Mouse (Mus musculus) hindbrain, embryonic 15.5 days (tissue): ENCODE data around the gene Cfap97d2. TPM values are rescaled to one million over a fixed set of nuclear protein-coding genes. Genes with fewer than 3 reads are reported as not detected.
A peak's percentile ranks its signal among the peaks of the same experiment; 100 is the strongest.
"Not testable (repeated sequence)": the region's sequence is repeated elsewhere in the genome, so short reads cannot be mapped to it uniquely, and the experiment has no call there.

Experiments
- ATAC-seq: fragments of 200-750 bp; cut with Nextera tagmentation; 2 replicates; pipeline ENCODE4 v1.8.0; 2017; ENCODE audit warnings: low read depth, moderate number of reproducible peaks, moderate TSS enrichment; ENCODE audit not compliant: low FRiP score
- H3K27ac ChIP-seq: fragments of 300-500 bp; sonication (generic); replicated peaks from 2 replicates; pipeline ENCODE4 v1.5.1; 2015; ENCODE audit warnings: mild to moderate bottlenecking, inconsistent platforms
- H3K27me3 ChIP-seq: fragments of 300-500 bp; sonication (generic); 2 replicates; pipeline ENCODE4 v1.6.1; 2015; ENCODE audit warnings: control low read depth, inconsistent platforms
- H3K36me3 ChIP-seq: fragments of 300-500 bp; sonication (generic); 2 replicates; pipeline ENCODE4 v1.6.1; 2015; ENCODE audit warnings: control low read depth, inconsistent platforms
- H3K4me1 ChIP-seq: fragments of 300-500 bp; sonication (generic); replicated peaks from 2 replicates; pipeline ENCODE4 v1.6.1; 2015; ENCODE audit warnings: control low read depth, inconsistent platforms
- H3K4me2 ChIP-seq: fragments of 300-500 bp; sonication (generic); 2 replicates; pipeline ENCODE4 v1.6.1; 2015; ENCODE audit warnings: moderate library complexity, mild to moderate bottlenecking, inconsistent platforms
- H3K4me3 ChIP-seq: fragments of 300-500 bp; sonication (generic); 2 replicates; pipeline ENCODE4 v1.5.1; 2015; ENCODE audit warnings: mild to moderate bottlenecking, inconsistent platforms
- H3K9ac ChIP-seq: fragments of 300-500 bp; sonication (generic); 2 replicates; pipeline ENCODE4 v1.6.1; 2015; ENCODE audit warnings: inconsistent platforms
- H3K9me3 ChIP-seq: fragments of 300-500 bp; sonication (generic); 2 replicates; pipeline ENCODE4 v1.6.1; 2016; ENCODE audit warnings: control low read depth, inconsistent platforms
- WGBS: fragments of 180-500 bp; shearing (Covaris S2); methylation state at CpG from one replicate; pipeline ENCODE4 v1.1.7; 2015; 5-methylcytosine and 5-hydroxymethylcytosine counted together
- polyA plus RNA-seq: library from polyadenylated mRNA; unstranded; fragments of >200 nt; fragmentation: Nextera tagmentation; extraction: Ambion mirVana; gene quantifications from 2 replicates; pipeline ENCODE4 v1.2.1, GENCODE M21; 2015

Gene Cfap97d2
- polyA plus RNA-seq, 1 experiment from 2014 or later, result 1.3 TPM

GRCm38 (mm10) chr8:13706918-13707317 is 1.2 kb downstream of the Cfap97d2 start:
- H3K36me3 ChIP-seq, result no peaks in the 10 kb centered on the region
- no peak for ATAC-seq
- H3K4me3 ChIP-seq, result no peak overlapping the region
- no peaks in the 10 kb centered on the region for H3K9me3 ChIP-seq
- H3K4me1 ChIP-seq, result peaks cover 9% of the 10 kb centered on the region
- no peak overlapping the region for H3K9ac ChIP-seq
- H3K27ac ChIP-seq, result no peak overlapping the region
- no peak overlapping the region for H3K4me2 ChIP-seq
- H3K27me3 ChIP-seq, result no peaks in the 10 kb centered on the region
- WGBS, result 91% methylated on average over 5 of the region's 5 CpGs

- Histone ChIP-seq H3K4me2 (no peak overlapping the region), H3K4me1 (peaks cover 9% of the 10 kb centered on the region), H3K27me3 (no peaks in the 10 kb centered on the region), H3K27ac (no peak overlapping the region), H3K36me3 (no peaks in the 10 kb centered on the region), H3K9me3 (no peaks in the 10 kb centered on the region), H3K9ac (no peak overlapping the region), H3K4me3 (no peak overlapping the region)
- ATAC-seq, result no peak
- 94% methylated on average over 5 of the region's 5 CpGs for WGBS
Measured at GRCm38 (mm10) chr8:13708514-13708913, 2.8 kb downstream of the Cfap97d2 start.

GRCm38 (mm10) chr8:13718980-13719379 is 13.3 kb downstream of the Cfap97d2 start:
- Histone ChIP-seq H3K36me3 (no peaks in the 10 kb centered on the region), H3K4me1 (no peaks in the 10 kb centered on the region), H3K4me3 (no peak overlapping the region), H3K27me3 (no peaks in the 10 kb centered on the region), H3K9me3 (no peaks in the 10 kb centered on the region), H3K4me2 (no peak overlapping the region), H3K9ac (no peak overlapping the region), H3K27ac (no peak overlapping the region)
- ATAC-seq, result no peak
- 89% methylated on average over 8 of the region's 8 CpGs for WGBS

GRCm38 (mm10) chr8:13725722-13726121 is 20.0 kb downstream of the Cfap97d2 start:
- ATAC-seq, result no peak
- Histone ChIP-seq H3K27ac (no peak overlapping the region), H3K4me2 (no peak overlapping the region), H3K36me3 (no peaks in the 10 kb centered on the region), H3K4me1 (no peaks in the 10 kb centered on the region), H3K4me3 (no peak overlapping the region), H3K9ac (no peak overlapping the region), H3K27me3 (no peaks in the 10 kb centered on the region), H3K9me3 (no peaks in the 10 kb centered on the region)

- no peaks in the 10 kb centered on the region for H3K4me1 ChIP-seq
- H3K9me3 ChIP-seq, result no peaks in the 10 kb centered on the region
- no peaks in the 10 kb centered on the region for H3K27me3 ChIP-seq
- no peaks in the 10 kb centered on the region for H3K36me3 ChIP-seq
- H3K9ac ChIP-seq, result no peak overlapping the region
- no peak overlapping the region for H3K4me3 ChIP-seq
- 59% methylated on average over 10 of the region's 10 CpGs for WGBS
- H3K4me2 ChIP-seq, result no peak overlapping the region
- ATAC-seq, result no peak
- H3K27ac ChIP-seq, result no peak overlapping the region
Measured at GRCm38 (mm10) chr8:13727469-13728094, 21.9 kb downstream of the Cfap97d2 start.

- no peak for ATAC-seq
- WGBS, result 55% methylated on average over 6 of the region's 6 CpGs
- Histone ChIP-seq H3K4me3 (no peak overlapping the region), H3K4me1 (no peaks in the 10 kb centered on the region), H3K27me3 (no peaks in the 10 kb centered on the region), H3K9me3 (no peaks in the 10 kb centered on the region), H3K4me2 (no peak overlapping the region), H3K9ac (no peak overlapping the region), H3K27ac (0 out of 2 replicates have a peak overlapping the region, but pooled peaks have one; percentile 25), H3K36me3 (no peaks in the 10 kb centered on the region)
Measured at GRCm38 (mm10) chr8:13740323-13740770, 34.7 kb downstream of the Cfap97d2 start.

- H3K27ac ChIP-seq, result 0 out of 2 replicates have a peak overlapping the region, but pooled peaks have one; percentile 25
- H3K27me3 ChIP-seq, result no peaks in the 10 kb centered on the region
- no peaks in the 10 kb centered on the region for H3K9me3 ChIP-seq
- no peak overlapping the region for H3K9ac ChIP-seq
- no peaks in the 10 kb centered on the region for H3K36me3 ChIP-seq
- no peaks in the 10 kb centered on the region for H3K4me1 ChIP-seq
- no peak overlapping the region for H3K4me3 ChIP-seq
- ATAC-seq, result no peak
- H3K4me2 ChIP-seq, result no peak overlapping the region
- WGBS, result 88% methylated on average over 7 of the region's 7 CpGs
Measured at GRCm38 (mm10) chr8:13740817-13741613, 35.3 kb downstream of the Cfap97d2 start.

- not testable (repeated sequence) for H3K4me3 ChIP-seq, H3K4me1 ChIP-seq, H3K36me3 ChIP-seq, H3K4me2 ChIP-seq, H3K27me3 ChIP-seq, H3K9me3 ChIP-seq, H3K27ac ChIP-seq, ATAC-seq, H3K9ac ChIP-seq
- WGBS, result 94% methylated on average over 5 of the region's 6 CpGs
Measured at GRCm38 (mm10) chr8:13746212-13746611, 40.5 kb downstream of the Cfap97d2 start.

- H3K4me1 ChIP-seq, result no peaks in the 10 kb centered on the region
- H3K36me3 ChIP-seq, result no peaks in the 10 kb centered on the region
- H3K9ac ChIP-seq, result no peak overlapping the region
- H3K9me3 ChIP-seq, result no peaks in the 10 kb centered on the region
- WGBS, result 34% methylated on average over 3 of the region's 3 CpGs
- no peaks in the 10 kb centered on the region for H3K27me3 ChIP-seq
- H3K27ac ChIP-seq, result no peak overlapping the region
- no peak overlapping the region for H3K4me3 ChIP-seq
- no peak overlapping the region for H3K4me2 ChIP-seq
- ATAC-seq, result no peak
Measured at GRCm38 (mm10) chr8:13747626-13748025, 41.9 kb downstream of the Cfap97d2 start.

GRCm38 (mm10) chr8:13753680-13754079 is 48.0 kb downstream of the Cfap97d2 start:
- H3K27me3 ChIP-seq, result no peaks in the 10 kb centered on the region
- no peak for ATAC-seq
- H3K27ac ChIP-seq, result no peak overlapping the region
- WGBS, result 30% methylated on average over 2 of the region's 2 CpGs
- no peaks in the 10 kb centered on the region for H3K9me3 ChIP-seq
- H3K4me3 ChIP-seq, result no peak overlapping the region
- H3K4me1 ChIP-seq, result peaks cover 14% of the 10 kb centered on the region
- H3K36me3 ChIP-seq, result no peaks in the 10 kb centered on the region
- no peak overlapping the region for H3K4me2 ChIP-seq
- H3K9ac ChIP-seq, result no peak overlapping the region

- 0 out of 2 replicates have a peak overlapping the region, but pooled peaks have one; percentile 5 for H3K27ac ChIP-seq
- WGBS, result 69% methylated on average over 7 of the region's 7 CpGs
- ATAC-seq, result no peak
Measured at GRCm38 (mm10) chr8:13756480-13756879, 50.8 kb downstream of the Cfap97d2 start.

GRCm38 (mm10) chr8:13756982-13757804 is 51.5 kb downstream of the Cfap97d2 start, which contains the start of gene Cdc16:
Gene Cdc16 (plus strand): TSS chr8:13757676.
- 8% methylated on average over 40 of the region's 40 CpGs for WGBS
- no peaks in the 10 kb centered on the region for H3K9me3 ChIP-seq
- H3K27ac ChIP-seq, result peak within 1 kb of the TSS; percentile 84
- peak within 1 kb of the TSS; percentile 100 for H3K4me3 ChIP-seq
- H3K27me3 ChIP-seq, result no peaks in the 10 kb centered on the region
- peaks cover 24% of the 10 kb centered on the region for H3K4me1 ChIP-seq
- H3K36me3 ChIP-seq, result peaks cover 10% of the 10 kb centered on the region
- peak within 1 kb of the TSS; percentile 84 for H3K4me2 ChIP-seq
- H3K9ac ChIP-seq, result peak within 1 kb of the TSS; percentile 97
- ATAC-seq, result peak; percentile 97

More at GRCm38 (mm10) chr8:13756480-13756879, 50.8 kb downstream of the Cfap97d2 start:
- no peaks in the 10 kb centered on the region for H3K9me3 ChIP-seq
- no peaks in the 10 kb centered on the region for H3K27me3 ChIP-seq
- no peak overlapping the region for H3K4me3 ChIP-seq
- peaks cover 6% of the 10 kb centered on the region for H3K36me3 ChIP-seq
- H3K4me2 ChIP-seq, result peak overlapping the region; percentile 84; the same call in 1 of the 2 replicates
- H3K9ac ChIP-seq, result no peak overlapping the region
- peaks cover 24% of the 10 kb centered on the region for H3K4me1 ChIP-seq
